Mouse (Mus musculus) midbrain, embryonic 10.5 days (tissue): ENCODE data around the gene Commd6. TPM values are rescaled to one million over a fixed set of nuclear protein-coding genes. Genes with fewer than 3 reads are reported as not detected.
"Not testable (repeated sequence)": the region's sequence is repeated elsewhere in the genome, so short reads cannot be mapped to it uniquely, and the experiment has no call there.

Experiments
- DNase-seq: peaks from one replicate; pipeline ENCODE4 v3.0.0-alpha.2; 2017; ENCODE audit warnings: low spot score
- H3K27ac ChIP-seq: fragments of 300-500 bp; sonication (generic); replicated peaks from 2 replicates; pipeline ENCODE4 v1.5.1; 2016; ENCODE audit warnings: mild to moderate bottlenecking
- H3K27me3 ChIP-seq: fragments of 300-500 bp; sonication (generic); 2 replicates; pipeline ENCODE4 v1.6.1; 2016; ENCODE audit warnings: low read depth, mild to moderate bottlenecking; ENCODE audit not compliant: poor library complexity, severe bottlenecking
- H3K36me3 ChIP-seq: fragments of 300-500 bp; sonication (generic); 2 replicates; pipeline ENCODE4 v1.6.1; 2016; ENCODE audit warnings: mild to moderate bottlenecking, moderate library complexity
- H3K4me1 ChIP-seq: fragments of 300-500 bp; sonication (generic); 2 replicates; pipeline ENCODE4 v1.6.1; 2016
- H3K4me3 ChIP-seq: fragments of 300-500 bp; sonication (generic); 2 replicates; pipeline ENCODE4 v1.5.1; 2016; ENCODE audit warnings: mild to moderate bottlenecking, moderate library complexity
- H3K9me3 ChIP-seq: fragments of 300-500 bp; sonication (generic); replicated peaks from 2 replicates; pipeline ENCODE4 v1.6.1; 2016; ENCODE audit warnings: mild to moderate bottlenecking
- WGBS: fragments of 180-500 bp; shearing (Covaris S2); methylation state at CpG from one replicate; pipeline ENCODE4 v1.1.7; 2016; 5-methylcytosine and 5-hydroxymethylcytosine counted together
- polyA plus RNA-seq: library from polyadenylated mRNA; unstranded; fragments of >200 nt; fragmentation: Nextera tagmentation; extraction: Ambion mirVana; gene quantifications from 2 replicates; pipeline ENCODE4 v1.2.1, GENCODE M21; 2016

Gene Commd6
- polyA plus RNA-seq, 1 experiment from 2014 or later: 113 TPM

DNA sequence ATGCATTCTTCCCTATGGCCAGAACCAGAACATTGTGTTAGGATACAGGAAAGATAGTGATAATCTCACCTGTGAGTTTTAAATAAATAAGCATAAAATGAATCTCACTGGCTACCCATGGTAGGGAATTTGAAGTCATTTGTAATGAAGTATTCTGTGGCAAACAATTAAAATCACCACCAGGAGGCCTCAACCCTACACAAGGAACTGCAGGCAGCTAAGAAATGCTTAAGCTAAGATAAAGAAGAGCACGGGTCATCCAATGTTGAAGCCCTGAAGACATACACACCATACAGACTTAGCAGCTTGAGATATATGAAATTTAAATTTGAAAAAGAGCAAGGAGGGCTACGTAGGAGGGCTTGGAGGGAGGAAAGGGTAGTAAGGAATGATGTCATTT is 34.6 kb downstream of the Commd6 start:
- H3K4me3 ChIP-seq: no peak overlapping the region
- no peak for DNase-seq
- H3K36me3 ChIP-seq: no peaks in the 10 kb centered on the region
- peaks cover 26% of the 10 kb centered on the region for H3K4me1 ChIP-seq
- H3K9me3 ChIP-seq: no peaks in the 10 kb centered on the region
- peaks cover 23% of the 10 kb centered on the region for H3K27me3 ChIP-seq
- H3K27ac ChIP-seq: no peak overlapping the region
- 69% methylated on average over 2 of the region's 2 CpGs for WGBS

DNA sequence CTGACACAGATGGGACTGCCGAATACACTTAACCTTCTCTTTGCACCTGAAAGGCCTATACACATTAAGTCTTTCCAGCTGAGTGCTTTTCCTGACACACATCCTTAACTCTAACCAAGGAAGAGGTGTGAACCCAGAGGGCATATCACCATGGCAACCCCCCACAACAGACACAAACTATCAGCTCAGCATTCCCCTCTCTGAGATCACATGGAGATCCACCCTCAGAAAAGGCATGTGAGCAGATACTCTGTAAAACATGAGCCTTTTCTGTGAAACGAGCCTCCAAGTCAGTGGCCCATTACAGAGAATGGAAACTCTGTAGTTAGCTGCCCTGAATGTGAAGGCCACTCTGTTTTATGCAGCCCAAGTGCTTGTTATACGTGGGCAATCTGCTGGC is 37.6 kb downstream of the Commd6 start:
- Histone ChIP-seq H3K27me3 (peaks cover 18% of the 10 kb centered on the region), H3K36me3 (no peaks in the 10 kb centered on the region), H3K27ac (no peak overlapping the region), H3K4me1 (peaks cover 15% of the 10 kb centered on the region), H3K4me3 (no peak overlapping the region), H3K9me3 (no peaks in the 10 kb centered on the region)
- no peak for DNase-seq
- 51% methylated on average over 3 of the region's 3 CpGs for WGBS

DNA sequence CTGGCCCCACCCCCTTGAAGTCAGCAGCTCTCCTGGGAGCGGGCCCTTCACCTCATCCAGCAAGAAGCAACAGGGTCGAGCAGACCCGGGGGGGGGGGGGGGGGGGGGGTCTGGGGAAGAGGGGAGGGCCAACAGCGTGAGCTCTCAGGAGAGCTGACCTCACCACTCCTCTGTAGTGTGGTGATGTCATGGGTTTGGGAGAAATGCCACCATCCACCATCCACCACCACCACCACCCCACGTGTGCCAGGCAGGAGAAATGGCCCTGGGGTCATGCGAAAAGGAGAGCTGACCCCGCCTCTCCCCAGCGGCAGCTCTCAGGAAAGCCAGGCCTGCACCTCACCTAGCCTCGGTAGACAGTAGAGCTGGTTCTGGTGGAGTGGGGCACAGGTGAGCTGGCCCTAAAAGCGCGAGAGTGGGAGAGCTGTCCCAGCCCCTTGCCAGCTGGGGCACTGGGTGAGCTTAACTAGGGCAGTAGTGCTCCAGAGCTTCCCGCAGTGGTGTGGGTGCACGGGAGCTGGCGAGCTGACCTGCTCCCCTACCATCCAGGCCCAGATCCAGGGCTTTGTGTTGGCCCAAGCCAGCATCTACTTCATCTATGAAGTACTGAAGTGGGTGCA is 43.3 kb downstream of the Commd6 start:
- H3K4me3 ChIP-seq: no peak overlapping the region
- H3K27me3 ChIP-seq: no peaks in the 10 kb centered on the region
- no peaks in the 10 kb centered on the region for H3K36me3 ChIP-seq
- H3K4me1 ChIP-seq: no peaks in the 10 kb centered on the region
- no peak for DNase-seq
- no peak overlapping the region for H3K27ac ChIP-seq
- 87% methylated on average over 14 of the region's 14 CpGs for WGBS
- no peaks in the 10 kb centered on the region for H3K9me3 ChIP-seq

DNA sequence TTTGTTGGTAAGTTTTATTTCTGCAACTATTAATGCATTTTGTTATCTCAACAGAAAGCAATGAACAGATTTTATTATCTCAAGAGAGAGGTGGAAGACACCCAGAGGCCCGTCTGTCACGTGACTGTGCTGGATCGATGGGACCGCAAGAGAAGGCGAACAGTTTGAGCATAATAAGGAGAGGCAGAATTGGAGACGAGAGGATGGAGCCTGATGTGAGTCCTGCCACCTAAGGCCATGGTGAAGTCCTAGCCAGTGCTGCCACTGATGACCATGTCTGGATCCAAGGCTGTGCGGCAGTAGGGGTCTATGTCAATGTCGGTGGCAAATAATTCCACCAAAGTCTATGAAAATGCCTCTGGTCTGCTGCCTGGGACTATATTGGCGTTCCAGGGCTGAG is 43.8 kb downstream of the Commd6 start:
- H3K9me3 ChIP-seq: no peaks in the 10 kb centered on the region
- no peaks in the 10 kb centered on the region for H3K27me3 ChIP-seq
- H3K4me1 ChIP-seq: no peaks in the 10 kb centered on the region
- no peak overlapping the region for H3K27ac ChIP-seq
- WGBS: 92% methylated on average over 9 of the region's 9 CpGs
- no peak overlapping the region for H3K4me3 ChIP-seq
- H3K36me3 ChIP-seq: no peaks in the 10 kb centered on the region
- DNase-seq: no peak

DNA sequence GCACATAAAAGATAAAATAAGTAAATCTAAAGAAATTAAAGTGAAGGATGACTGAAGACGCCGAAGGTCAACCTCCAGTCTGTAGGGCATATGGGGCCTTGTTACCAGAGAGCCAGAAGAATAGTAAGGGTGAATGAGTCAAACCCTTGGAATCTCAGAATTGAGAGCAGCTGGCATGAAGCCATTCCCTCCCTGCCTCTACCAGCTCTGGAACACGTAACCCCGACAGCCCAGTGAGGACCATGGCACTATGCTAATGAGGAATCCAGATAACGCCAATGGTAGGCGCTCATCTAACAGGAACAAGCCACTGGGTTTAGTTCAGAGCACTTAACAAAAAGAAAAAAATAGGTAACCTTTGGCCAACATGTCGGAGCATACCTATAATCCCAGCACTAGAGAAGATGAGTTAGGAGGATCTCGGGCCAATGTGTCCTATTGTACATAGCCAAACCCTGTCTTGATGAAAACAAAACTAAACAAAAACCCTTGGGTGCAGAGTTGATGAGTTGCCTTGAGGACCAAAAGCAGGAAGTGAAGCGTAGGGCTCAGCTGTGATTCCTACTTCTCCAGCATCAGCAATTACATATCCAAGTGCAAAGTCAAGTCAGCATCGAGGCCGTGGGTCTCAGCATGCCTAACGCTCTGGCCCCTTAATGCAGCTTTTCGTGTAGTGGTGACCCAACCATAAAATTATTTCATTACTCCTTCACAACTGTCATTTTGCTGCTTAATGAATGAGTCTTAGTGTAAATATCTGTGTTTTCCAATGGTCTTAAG is 45.0 kb downstream of the Commd6 start:
- no peaks in the 10 kb centered on the region for H3K27me3 ChIP-seq
- peaks cover 6% of the 10 kb centered on the region; the same call in 1 of the 2 replicates for H3K4me1 ChIP-seq
- H3K9me3 ChIP-seq: no peaks in the 10 kb centered on the region
- 95% methylated on average over 13 of the region's 13 CpGs for WGBS
- no peaks in the 10 kb centered on the region for H3K36me3 ChIP-seq
- H3K27ac ChIP-seq: no peak overlapping the region
- no peak overlapping the region for H3K4me3 ChIP-seq
- DNase-seq: no peak

DNA sequence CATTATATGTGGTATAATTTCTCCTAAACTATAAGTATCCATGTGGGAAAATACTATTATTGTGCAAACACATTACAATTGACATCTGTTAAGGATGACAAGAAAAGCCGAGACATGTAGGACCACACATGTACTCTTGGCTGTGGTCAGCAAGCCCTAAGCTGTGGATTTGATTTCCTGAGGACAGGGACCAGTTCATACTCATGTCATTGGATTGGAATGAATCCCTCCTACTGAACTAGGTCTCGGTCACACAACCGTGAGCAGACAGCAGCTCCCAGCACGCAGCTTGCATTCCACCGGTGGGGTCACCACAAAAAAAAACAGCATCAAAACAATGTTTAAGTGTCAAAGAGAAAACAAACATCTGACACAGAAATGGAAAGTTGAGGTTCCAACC is 46.5 kb downstream of the Commd6 start:
- DNase-seq: no peak
- H3K9me3 ChIP-seq: peaks cover 4% of the 10 kb centered on the region; the same call in 1 of the 2 replicates
- H3K4me3 ChIP-seq: no peak overlapping the region
- no peaks in the 10 kb centered on the region for H3K36me3 ChIP-seq
- 91% methylated on average over 5 of the region's 5 CpGs for WGBS
- H3K27ac ChIP-seq: no peak overlapping the region
- no peaks in the 10 kb centered on the region for H3K27me3 ChIP-seq
- H3K4me1 ChIP-seq: peaks cover 6% of the 10 kb centered on the region; the same call in 1 of the 2 replicates

GRCm38 (mm10) chr14:101593340-101593739 is 47.1 kb downstream of the Commd6 start:
- H3K4me1 ChIP-seq: peaks cover 6% of the 10 kb centered on the region; the same call in 1 of the 2 replicates
- no peak for DNase-seq
- H3K36me3 ChIP-seq: no peaks in the 10 kb centered on the region
- H3K9me3 ChIP-seq: peaks cover 4% of the 10 kb centered on the region; the same call in 1 of the 2 replicates
- no peaks in the 10 kb centered on the region for H3K27me3 ChIP-seq
- H3K27ac ChIP-seq: no peak overlapping the region
- WGBS: 83% methylated on average over 7 of the region's 7 CpGs
- H3K4me3 ChIP-seq: no peak overlapping the region

GRCm38 (mm10) chr14:101591101-101591500 is 49.4 kb downstream of the Commd6 start:
- 48% methylated on average over 5 of the region's 5 CpGs for WGBS
- peaks cover 4% of the 10 kb centered on the region; the same call in 1 of the 2 replicates for H3K9me3 ChIP-seq
- no peak for DNase-seq
- H3K27ac ChIP-seq: no peak overlapping the region
- H3K36me3 ChIP-seq: no peaks in the 10 kb centered on the region
- no peaks in the 10 kb centered on the region for H3K27me3 ChIP-seq
- H3K4me3 ChIP-seq: no peak overlapping the region
- H3K4me1 ChIP-seq: peaks cover 6% of the 10 kb centered on the region; the same call in 1 of the 2 replicates

GRCm38 (mm10) chr14:101588209-101588991 is 52.1 kb downstream of the Commd6 start:
- DNase-seq, H3K27ac ChIP-seq, H3K4me1 ChIP-seq, H3K27me3 ChIP-seq, H3K36me3 ChIP-seq, H3K9me3 ChIP-seq, H3K4me3 ChIP-seq: not testable (repeated sequence)
- 93% methylated on average over 3 of the region's 4 CpGs for WGBS

- WGBS: 79% methylated on average over 5 of the region's 6 CpGs
- H3K27me3 ChIP-seq, H3K9me3 ChIP-seq, H3K4me3 ChIP-seq, H3K27ac ChIP-seq, H3K4me1 ChIP-seq, DNase-seq, H3K36me3 ChIP-seq: not testable (repeated sequence)
These were observed 53.0 kb downstream of the Commd6 start for GRCm38 (mm10) chr14:101587366-101588040.

DNA sequence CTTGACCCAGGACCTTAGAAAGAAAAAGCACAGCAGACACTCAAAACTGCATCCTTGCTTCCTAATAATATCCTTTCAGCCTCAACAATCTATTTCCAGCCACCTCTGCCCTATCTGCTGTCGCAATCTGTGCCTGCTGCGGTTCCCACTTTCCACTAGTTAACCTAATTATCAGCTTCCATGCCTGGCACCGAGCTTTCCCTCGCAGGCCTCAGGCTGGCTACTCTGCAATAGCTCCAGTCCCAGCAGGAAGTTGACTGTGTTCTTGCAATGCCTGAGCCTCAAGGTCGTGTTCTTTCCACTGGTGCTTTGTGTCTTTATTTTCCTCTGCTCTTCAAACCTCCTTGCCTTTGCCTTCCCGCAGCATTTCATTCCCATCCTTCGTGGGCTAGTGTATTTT is 54.4 kb downstream of the Commd6 start:
- H3K4me3 ChIP-seq: no peak overlapping the region
- 74% methylated on average over 7 of the region's 7 CpGs for WGBS
- DNase-seq: no peak

More for the DNA sequence above, 54.4 kb downstream of the Commd6 start:
- H3K27ac ChIP-seq: no peak overlapping the region
- H3K4me1 ChIP-seq: peaks cover 2% of the 10 kb centered on the region; the same call in 1 of the 2 replicates
- peaks cover 4% of the 10 kb centered on the region; the same call in 1 of the 2 replicates for H3K9me3 ChIP-seq
- H3K36me3 ChIP-seq: no peaks in the 10 kb centered on the region
- no peaks in the 10 kb centered on the region for H3K27me3 ChIP-seq
